Comparison of ENCODE assay signal across 34 mouse cellular contexts in the genomic region with DNA sequence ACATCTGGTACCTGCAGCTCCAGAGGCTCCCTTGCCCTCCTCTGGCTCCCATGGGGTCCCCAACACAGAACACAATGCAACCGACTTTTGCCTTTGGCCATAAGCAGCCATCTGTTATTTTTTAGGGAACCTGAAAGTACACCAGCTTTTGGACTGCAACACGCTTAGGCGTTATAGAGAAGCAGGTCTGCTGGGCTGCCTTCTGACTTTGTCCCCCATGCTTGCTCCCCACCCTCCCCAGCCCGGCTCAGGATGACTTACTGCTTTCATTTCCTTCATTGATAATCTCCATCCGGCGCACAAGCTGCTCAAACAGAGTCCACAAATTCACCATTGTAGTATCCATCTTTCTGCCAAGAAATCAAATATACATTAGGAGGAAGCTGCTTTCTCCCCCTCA. TPM values are rescaled to one million over a fixed set of nuclear protein-coding genes. Genes with fewer than 3 reads are reported as not detected.
DNase-seq lines count a peak whose midpoint lies in the region; ATAC-seq lines count a peak whose summit lies in the region.
"Had no signal": no experiment of that assay in that cellular context is flagged by ENCODE, and none has a peak within 500 bp of the region (broad histone marks: within the 10 kb centered on the region; RNA-seq: fewer than 3 reads in every experiment).

No protein-coding gene starts in this region.

- DNase-seq in left cerebral cortex, adult 11 months (ENCODE audit: low spot score): no peak
- DNase-seq in ovary, adult 18-20 months (ENCODE audit: low spot score): no peak
- no peak for DNase-seq in forebrain, embryonic 14.5 days (ENCODE audit: low spot score)
- DNase-seq: adrenal gland, adult 2 months; B cell, adult 2 months; cerebellum, adult 18-20 months; cerebellum, postnatal 36 days; gastrocnemius, postnatal 36 days; kidney, adult 2 months; liver, postnatal 0 days; lung, postnatal 10 days; thymus, adult 2 months; thymus, postnatal 4 days had no signal

- H3K9me3 ChIP-seq in midbrain, embryonic 12.5 days: no peaks in the 10 kb centered on the region
- H3K9me3 ChIP-seq in midbrain, embryonic 16.5 days (replicated peaks; ENCODE audit: control insufficient read depth, low read length, poor library complexity, severe bottlenecking): no peaks in the 10 kb centered on the region
- H3K9me3 ChIP-seq in hindbrain, embryonic 13.5 days: no peaks in the 10 kb centered on the region
- no peaks in the 10 kb centered on the region for H3K9me3 ChIP-seq in neural tube, embryonic 13.5 days
- no peaks in the 10 kb centered on the region for H3K9me3 ChIP-seq in forebrain, embryonic 14.5 days (replicated peaks; ENCODE audit: control insufficient read depth, low read length)
- H3K9me3 ChIP-seq: G1E; limb, embryonic 12.5 days had no signal

- no peak overlapping the region for H3K4me2 ChIP-seq in midbrain, embryonic 12.5 days (replicated peaks)
- H3K4me2 ChIP-seq in midbrain, embryonic 16.5 days (ENCODE audit: low read length): no peak overlapping the region
- no peak overlapping the region for H3K4me2 ChIP-seq in hindbrain, embryonic 13.5 days
- H3K4me2 ChIP-seq in neural tube, embryonic 13.5 days: peak overlapping the region; percentile 18
- H3K4me2 ChIP-seq in forebrain, embryonic 14.5 days (ENCODE audit: low read length): no peak overlapping the region
- H3K4me2 ChIP-seq: limb, embryonic 12.5 days; liver, embryonic 11.5 days had no signal

- WGBS in midbrain, embryonic 12.5 days: 72% methylated on average over 6 of the region's 6 CpGs
- WGBS in midbrain, embryonic 16.5 days: 69% methylated on average over 6 of the region's 6 CpGs
- 52% methylated on average over 6 of the region's 6 CpGs for WGBS in hindbrain, embryonic 13.5 days
- 38% methylated on average over 6 of the region's 6 CpGs for WGBS in neural tube, embryonic 13.5 days
- 86% methylated on average over 6 of the region's 6 CpGs for WGBS in forebrain, embryonic 14.5 days

- no peak overlapping the region for H3K4me3 ChIP-seq in midbrain, embryonic 12.5 days
- no peak overlapping the region for H3K4me3 ChIP-seq in midbrain, embryonic 16.5 days (ENCODE audit: low read depth, low read length)
- H3K4me3 ChIP-seq in hindbrain, embryonic 13.5 days: no peak overlapping the region
- H3K4me3 ChIP-seq in neural tube, embryonic 13.5 days: no peak overlapping the region
- no peak overlapping the region for H3K4me3 ChIP-seq in forebrain, embryonic 14.5 days (ENCODE audit: low read depth, low read length)
- H3K4me3 ChIP-seq: limb, embryonic 12.5 days had no signal

- H3K27me3 ChIP-seq in midbrain, embryonic 12.5 days: no peaks in the 10 kb centered on the region
- H3K27me3 ChIP-seq in midbrain, embryonic 16.5 days (ENCODE audit: control insufficient read depth, insufficient read depth, low read depth, low read length): no peaks in the 10 kb centered on the region
- H3K27me3 ChIP-seq in hindbrain, embryonic 13.5 days: no peaks in the 10 kb centered on the region
- no peaks in the 10 kb centered on the region for H3K27me3 ChIP-seq in neural tube, embryonic 13.5 days
- H3K27me3 ChIP-seq in forebrain, embryonic 14.5 days (replicated peaks; ENCODE audit: control insufficient read depth, insufficient read depth, low read length): no peaks in the 10 kb centered on the region
- H3K27me3 ChIP-seq: CH12.LX; limb, embryonic 12.5 days had no signal

- H3K36me3 ChIP-seq in midbrain, embryonic 12.5 days: peaks cover 24% of the 10 kb centered on the region
- no peaks in the 10 kb centered on the region for H3K36me3 ChIP-seq in midbrain, embryonic 16.5 days (ENCODE audit: control insufficient read depth, insufficient read depth, low read length)
- H3K36me3 ChIP-seq in hindbrain, embryonic 13.5 days: peaks cover 9% of the 10 kb centered on the region; the same call in 1 of the 2 replicates
- peaks cover 16% of the 10 kb centered on the region for H3K36me3 ChIP-seq in neural tube, embryonic 13.5 days
- peaks cover 27% of the 10 kb centered on the region for H3K36me3 ChIP-seq in forebrain, embryonic 14.5 days (ENCODE audit: control insufficient read depth, insufficient read depth, low read length)

- H3K4me1 ChIP-seq in midbrain, embryonic 12.5 days: peaks cover 36% of the 10 kb centered on the region
- peaks cover 20% of the 10 kb centered on the region for H3K4me1 ChIP-seq in midbrain, embryonic 16.5 days (ENCODE audit: control insufficient read depth, insufficient read depth, low read length)
- peaks cover 49% of the 10 kb centered on the region for H3K4me1 ChIP-seq in hindbrain, embryonic 13.5 days (replicated peaks)
- H3K4me1 ChIP-seq in neural tube, embryonic 13.5 days (replicated peaks): peaks cover 56% of the 10 kb centered on the region
- H3K4me1 ChIP-seq in forebrain, embryonic 14.5 days (ENCODE audit: control insufficient read depth, insufficient read depth, low read length): peaks cover 16% of the 10 kb centered on the region

- no peak for ATAC-seq in midbrain, embryonic 12.5 days (ENCODE audit: low FRiP score, low read depth)
- ATAC-seq in midbrain, embryonic 16.5 days: no peak
- peak; percentile 42 for ATAC-seq in common myeloid progenitor, adult 5-6 weeks (replicated peaks; ENCODE audit: low read depth, poor library complexity, severe bottlenecking)
- no peak for ATAC-seq in hindbrain, embryonic 13.5 days (ENCODE audit: low FRiP score)
- no peak for ATAC-seq in neural tube, embryonic 13.5 days (ENCODE audit: low read depth)
- no peak for ATAC-seq in forebrain, embryonic 14.5 days
- ATAC-seq: inflammation-experienced regulatory T-cells, adult 6 months; liver, postnatal 0 days had no signal

- H3K27ac ChIP-seq in midbrain, embryonic 12.5 days (replicated peaks): peak overlapping the region; percentile 46; the same call in 1 of the 2 replicates
- H3K27ac ChIP-seq in midbrain, embryonic 16.5 days (ENCODE audit: low read length): no peak overlapping the region
- H3K27ac ChIP-seq in hindbrain, embryonic 13.5 days: peak overlapping the region; percentile 79
- peak overlapping the region; percentile 85 for H3K27ac ChIP-seq in neural tube, embryonic 13.5 days (replicated peaks)
- no peak overlapping the region for H3K27ac ChIP-seq in forebrain, embryonic 14.5 days (ENCODE audit: low read depth, low read length)
- H3K27ac ChIP-seq: kidney, postnatal 0 days; limb, embryonic 12.5 days; stomach, postnatal 0 days had no signal

- no peak overlapping the region for H3K9ac ChIP-seq in midbrain, embryonic 12.5 days (replicated peaks)
- no peak overlapping the region for H3K9ac ChIP-seq in midbrain, embryonic 16.5 days (ENCODE audit: low read depth, low read length)
- H3K9ac ChIP-seq in hindbrain, embryonic 13.5 days: no peak overlapping the region; the same call in 1 of the 2 replicates
- peak overlapping the region; percentile 49 for H3K9ac ChIP-seq in neural tube, embryonic 13.5 days
- H3K9ac ChIP-seq in forebrain, embryonic 14.5 days (ENCODE audit: low read length): no peak overlapping the region
- H3K9ac ChIP-seq: limb, embryonic 12.5 days; liver, postnatal 0 days had no signal

RNA-seq across cellular contexts. Expression of a gene that starts 8.8 kb away (rescaled TPM):
- polyA plus RNA-seq in midbrain, embryonic 12.5 days (2016; fragmentation: Nextera tagmentation; extraction: Ambion mirVana): 223 TPM in 2 replicates
- polyA plus RNA-seq in midbrain, embryonic 16.5 days (2015; fragmentation: Nextera tagmentation; extraction: Ambion mirVana): 39.0 and 48.9 TPM in 2 replicates
- total RNA-seq in common myeloid progenitor, adult 5-6 weeks (2017): 60.6 and 78.1 TPM in 2 replicates
- 97.6 and 102 TPM in 2 replicates for polyA plus RNA-seq in hindbrain, embryonic 13.5 days (2015; fragmentation: Nextera tagmentation; extraction: Ambion mirVana)
- 130 and 133 TPM in 2 replicates for polyA plus RNA-seq in neural tube, embryonic 13.5 days (2015; fragmentation: Nextera tagmentation; extraction: Ambion mirVana)
- 74.2 and 78.9 TPM in 2 replicates for polyA plus RNA-seq in forebrain, embryonic 14.5 days (2014; fragmentation: Nextera tagmentation; extraction: Ambion mirVana)

RNA-seq across cellular contexts. Expression of a gene that starts 27.5 kb away (rescaled TPM):
- polyA plus RNA-seq in midbrain, embryonic 12.5 days (2016; fragmentation: Nextera tagmentation; extraction: Ambion mirVana): 36.0 and 43.7 TPM in 2 replicates
- polyA plus RNA-seq in midbrain, embryonic 16.5 days (2015; fragmentation: Nextera tagmentation; extraction: Ambion mirVana): 47.9 and 53.9 TPM in 2 replicates
- total RNA-seq in common myeloid progenitor, adult 5-6 weeks (2017): not detected in 2 replicates
- 58.3 and 63.0 TPM in 2 replicates for polyA plus RNA-seq in hindbrain, embryonic 13.5 days (2015; fragmentation: Nextera tagmentation; extraction: Ambion mirVana)
- 76.0 and 77.8 TPM in 2 replicates for polyA plus RNA-seq in neural tube, embryonic 13.5 days (2015; fragmentation: Nextera tagmentation; extraction: Ambion mirVana)
- polyA plus RNA-seq in forebrain, embryonic 14.5 days (2014; fragmentation: Nextera tagmentation; extraction: Ambion mirVana): 15.6 and 18.9 TPM in 2 replicates
- total RNA-seq: monocyte, adult 5-6 weeks had no signal
- polyA plus RNA-seq: G1E had no signal

RNA-seq across cellular contexts. Expression of a gene that starts 41.4 kb away (rescaled TPM):
- 0.20 TPM in 1 of 2 replicates, not detected in the other for polyA plus RNA-seq in midbrain, embryonic 12.5 days (2016; fragmentation: Nextera tagmentation; extraction: Ambion mirVana)
- polyA plus RNA-seq in midbrain, embryonic 16.5 days (2015; fragmentation: Nextera tagmentation; extraction: Ambion mirVana): 0.15 and 0.28 TPM in 2 replicates
- total RNA-seq in common myeloid progenitor, adult 5-6 weeks (2017): not detected in 2 replicates
- 2.6 and 3.2 TPM in 2 replicates for polyA plus RNA-seq in hindbrain, embryonic 13.5 days (2015; fragmentation: Nextera tagmentation; extraction: Ambion mirVana)
- 3.5 and 3.6 TPM in 2 replicates for polyA plus RNA-seq in neural tube, embryonic 13.5 days (2015; fragmentation: Nextera tagmentation; extraction: Ambion mirVana)
- polyA plus RNA-seq in forebrain, embryonic 14.5 days (2014; fragmentation: Nextera tagmentation; extraction: Ambion mirVana): 0.10 TPM in 1 of 2 replicates, not detected in the other
- total RNA-seq: adrenal gland, adult 2 months; CH12.LX; G1E; gastrocnemius, adult 18-20 months; gastrocnemius, postnatal 36 days; heart, postnatal 25 days; monocyte, adult 5-6 weeks; neutrophil, adult 5-6 weeks had no signal
- polyA plus RNA-seq: adrenal gland, adult 2 months; forebrain, embryonic 11.5 days; G1E; heart, embryonic 14.5 days; inflammation-experienced regulatory T-cells, adult 6 months; large intestine, adult 2 months; limb, embryonic 12.5 days; liver, embryonic 11.5 days; liver, postnatal 0 days; small intestine, adult 2 months; stomach, postnatal 0 days had no signal

RNA-seq across cellular contexts. Expression of a gene that starts 52.0 kb away (rescaled TPM):
- 0.50 and 1.0 TPM in 2 replicates for polyA plus RNA-seq in midbrain, embryonic 12.5 days (2016; fragmentation: Nextera tagmentation; extraction: Ambion mirVana)
- polyA plus RNA-seq in midbrain, embryonic 16.5 days (2015; fragmentation: Nextera tagmentation; extraction: Ambion mirVana): 0.97 and 1.1 TPM in 2 replicates
- total RNA-seq in common myeloid progenitor, adult 5-6 weeks (2017): not detected in 2 replicates
- polyA plus RNA-seq in hindbrain, embryonic 13.5 days (2015; fragmentation: Nextera tagmentation; extraction: Ambion mirVana): 2.1 and 2.5 TPM in 2 replicates
- polyA plus RNA-seq in neural tube, embryonic 13.5 days (2015; fragmentation: Nextera tagmentation; extraction: Ambion mirVana): 1.9 and 2.3 TPM in 2 replicates
- 0.15 TPM in 1 of 2 replicates, not detected in the other for polyA plus RNA-seq in forebrain, embryonic 14.5 days (2014; fragmentation: Nextera tagmentation; extraction: Ambion mirVana)
- total RNA-seq: CH12.LX; gastrocnemius, postnatal 36 days; layer of hippocampus, postnatal 14 days; monocyte, adult 5-6 weeks; neutrophil, adult 5-6 weeks had no signal
- polyA plus RNA-seq: G1E; inflammation-experienced regulatory T-cells, adult 6 months; limb, embryonic 12.5 days; liver, postnatal 0 days had no signal

RNA-seq across cellular contexts. Expression of a gene that starts 59.3 kb away (rescaled TPM):
- polyA plus RNA-seq in midbrain, embryonic 12.5 days (2016; fragmentation: Nextera tagmentation; extraction: Ambion mirVana): 141 and 157 TPM in 2 replicates
- 86.0 and 110 TPM in 2 replicates for polyA plus RNA-seq in midbrain, embryonic 16.5 days (2015; fragmentation: Nextera tagmentation; extraction: Ambion mirVana)
- 27.9 and 34.0 TPM in 2 replicates for total RNA-seq in common myeloid progenitor, adult 5-6 weeks (2017)
- polyA plus RNA-seq in hindbrain, embryonic 13.5 days (2015; fragmentation: Nextera tagmentation; extraction: Ambion mirVana): 134 and 145 TPM in 2 replicates
- 117 and 134 TPM in 2 replicates for polyA plus RNA-seq in neural tube, embryonic 13.5 days (2015; fragmentation: Nextera tagmentation; extraction: Ambion mirVana)
- polyA plus RNA-seq in forebrain, embryonic 14.5 days (2014; fragmentation: Nextera tagmentation; extraction: Ambion mirVana): 90.7 and 98.1 TPM in 2 replicates

Comparison
In these comparisons a context has a peak if more than half of its experiments do, and no peak if none do; other contexts are left out.
1. H3K27ac ChIP-seq: peak in midbrain, embryonic 12.5 days (single experiment), hindbrain, embryonic 13.5 days (single experiment) and neural tube, embryonic 13.5 days (single experiment); none in midbrain, embryonic 16.5 days (single experiment) and forebrain, embryonic 14.5 days (single experiment).